Mouse (Mus musculus): ENCODE data around the gene Tmprss9.

DNA sequence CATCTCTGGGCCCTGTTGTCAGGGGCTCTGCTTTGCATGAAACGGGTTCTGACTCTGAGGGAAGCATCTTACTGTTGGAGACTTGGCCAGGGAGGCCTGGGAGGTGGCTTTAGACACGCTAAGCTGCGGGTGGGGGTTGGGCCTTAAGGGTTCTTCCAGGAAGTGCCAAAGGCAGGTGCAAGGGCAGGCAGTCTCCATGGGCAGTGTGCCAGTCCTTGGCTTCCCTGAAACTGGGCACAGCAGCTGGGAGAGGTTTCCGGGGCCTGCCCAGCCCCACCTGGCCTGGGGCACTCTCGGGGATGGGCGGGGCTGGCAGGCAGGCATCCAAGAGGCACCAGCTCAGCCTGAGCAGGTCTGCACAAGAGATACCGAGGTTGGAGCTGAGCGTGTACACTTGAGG, 66.0 kb downstream of the Tmprss9 start:
- TF ChIP-seq CTCF (IDR thresholded peaks at IDR 0.05; ENCODE audit: low read depth, low read length) (no peak), POLR2A (IDR thresholded peaks at IDR 0.05; ENCODE audit: borderline replicate concordance, low read depth, low read length) (no peak)
